Mouse (Mus musculus) lung, adult 2 months (tissue): ENCODE measurements at regions not wholly inside any gene's neighbourhood (a gene's known extent, or its start where the extent isn't known, plus 50 kb on each side); places are given as distances from the start of the nearest gene placed in this dataset.

Experiments used
- CTCF ChIP-seq: fragments of 200-500 bp; IDR thresholded peaks from 2 replicates; pipeline ENCODE4 v1.5.1; 2011; ENCODE audit warnings: mild to moderate bottlenecking, low read length, control low read depth; ENCODE audit not compliant: insufficient read depth
- POLR2A ChIP-seq: fragments of 200-500 bp; IDR thresholded peaks from 2 replicates; pipeline ENCODE4 v1.6.1; 2011; ENCODE audit warnings: low read depth, mild to moderate bottlenecking, control low read depth, low read length, borderline replicate concordance; ENCODE audit errors: extremely low read depth

DNA sequence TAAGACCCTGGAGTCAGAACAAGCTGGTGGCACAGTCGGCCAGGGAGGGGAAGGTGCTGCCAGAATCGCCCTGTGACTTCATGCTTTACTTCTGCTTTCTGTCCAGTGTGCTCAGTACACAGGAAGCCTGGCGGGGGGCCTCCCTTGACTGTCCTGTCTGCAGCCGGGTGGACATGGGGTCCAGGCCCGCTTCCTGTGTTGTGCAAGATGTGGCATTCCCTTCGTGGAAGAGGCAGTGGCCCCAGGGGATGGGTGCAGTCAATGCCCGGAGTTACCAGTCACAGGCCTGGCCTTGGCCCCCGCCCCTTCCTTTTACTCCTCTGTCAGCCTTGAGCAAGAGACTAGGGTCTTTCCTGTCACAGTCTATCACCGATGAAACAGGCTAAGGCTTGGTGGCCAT, 64.3 kb upstream of the Tmem189 start:
- TF ChIP-seq CTCF: no peak
- TF ChIP-seq POLR2A: no peak
